Mouse (Mus musculus): ENCODE results near the gene Arid4a.
"Not testable (repeated sequence)": the region's sequence is repeated elsewhere in the genome, so short reads cannot be mapped to it uniquely, and the experiment has no call there.

The Arid4a gene

DNA sequence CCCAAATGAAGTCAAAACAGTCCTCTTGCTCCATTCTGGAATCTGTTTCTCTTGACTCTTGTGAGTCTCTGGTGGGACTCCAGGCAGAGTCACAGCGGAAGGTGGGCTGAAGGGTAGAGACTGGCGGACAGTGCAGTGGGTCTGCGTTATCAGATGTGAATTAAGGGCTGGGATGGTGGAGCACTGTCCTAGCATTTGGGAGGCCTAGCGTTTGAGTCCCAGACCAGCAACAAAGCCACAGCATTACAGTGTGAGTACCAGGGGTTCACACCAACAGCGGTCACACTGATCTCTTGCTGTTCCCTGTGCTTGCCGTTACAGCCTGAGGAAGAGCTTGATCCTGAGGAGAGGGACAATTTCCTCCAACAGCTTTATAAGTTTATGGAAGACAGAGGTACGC, 44.0 kb downstream of the Arid4a start:
- no peak for DNase-seq

DNA sequence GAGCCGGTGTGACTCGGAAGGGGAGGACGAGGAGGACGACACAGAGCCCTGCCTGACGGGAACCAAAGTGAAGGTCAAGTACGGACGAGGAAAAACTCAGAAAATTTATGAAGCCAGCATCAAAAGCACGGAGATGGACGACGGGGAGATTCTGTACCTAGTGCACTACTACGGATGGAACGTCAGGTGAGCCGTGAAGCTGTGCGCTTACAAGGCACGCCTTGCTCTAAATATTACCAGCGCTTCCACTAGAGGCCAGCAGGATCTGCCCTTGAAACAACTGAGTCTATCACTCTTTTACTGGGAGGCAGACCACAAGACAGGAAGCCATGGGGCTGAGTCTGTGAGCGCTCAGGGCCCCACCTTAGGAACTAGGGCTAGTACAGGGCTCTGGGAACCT, 54.1 kb downstream of the Arid4a start:
- DNase-seq, result no peak

DNA sequence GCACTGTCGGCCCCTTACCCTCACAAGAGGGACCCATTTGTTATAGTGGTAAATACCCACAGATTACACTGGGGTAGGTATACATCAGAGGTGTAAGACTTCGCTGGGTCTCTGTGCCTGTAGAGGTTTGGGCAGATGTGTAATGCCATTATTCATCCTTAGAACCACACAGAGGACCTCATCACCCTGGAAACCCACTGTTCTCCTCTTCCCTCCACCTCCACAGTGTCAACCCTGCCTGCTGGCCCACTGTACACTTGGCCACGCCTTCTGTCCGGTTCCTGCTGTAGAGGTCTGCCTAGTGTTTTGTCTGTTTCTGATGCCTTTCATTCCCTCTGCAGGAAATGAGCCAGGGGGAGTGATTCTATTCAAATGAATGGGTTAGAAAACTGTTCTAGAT, 56.3 kb downstream of the Arid4a start:
- DNase-seq, result no peak

DNA sequence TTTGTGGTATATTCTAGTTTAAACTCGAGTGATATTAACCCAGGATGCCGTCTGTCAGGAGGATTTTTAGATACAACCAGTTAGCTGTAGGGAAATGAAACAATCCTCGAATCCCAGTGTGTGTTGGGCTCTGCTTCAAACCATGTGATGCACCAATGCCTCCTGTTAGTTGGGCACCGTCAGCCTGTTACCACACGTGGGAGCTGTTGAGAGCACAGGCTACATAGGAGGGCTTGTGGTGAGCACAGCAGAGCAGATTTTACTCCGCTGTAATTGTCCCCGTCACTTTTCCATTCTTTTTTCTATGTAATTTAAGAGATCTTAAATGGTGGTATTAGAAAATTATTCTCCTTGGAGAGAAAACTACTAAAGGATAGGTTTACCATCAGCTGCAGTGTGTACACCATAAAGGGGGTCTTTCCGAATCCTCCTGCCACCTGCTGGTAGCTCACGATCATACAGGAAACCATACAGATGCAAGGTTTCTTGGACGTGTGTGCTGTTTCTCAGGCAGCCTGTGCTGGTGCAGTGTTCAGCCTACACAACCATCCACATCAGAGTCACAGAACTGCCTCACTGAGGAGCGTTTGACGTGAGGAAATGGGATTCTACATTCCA, 57.4 kb downstream of the Arid4a start:
- DNase-seq, result peak; percentile 18

DNA sequence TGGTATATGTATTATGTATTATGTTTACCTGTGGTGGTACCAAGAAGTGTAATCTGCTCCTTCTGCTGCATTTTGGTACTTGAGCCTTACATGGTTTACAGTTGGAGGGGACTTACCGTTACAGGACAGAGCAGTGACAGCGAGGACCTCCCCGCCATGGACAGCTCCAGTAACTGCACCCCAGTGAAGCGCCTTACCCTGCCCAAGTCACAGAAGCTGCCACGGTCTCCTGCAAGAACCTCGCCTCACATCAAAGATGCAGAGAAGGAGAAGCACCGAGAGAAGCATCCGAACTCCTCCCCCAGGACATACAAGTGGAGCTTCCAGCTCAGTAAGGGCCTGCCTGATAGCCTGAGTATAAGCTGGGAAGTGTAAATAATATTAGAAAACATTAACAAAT, 70.5 kb downstream of the Arid4a start:
- no peak for DNase-seq

DNA sequence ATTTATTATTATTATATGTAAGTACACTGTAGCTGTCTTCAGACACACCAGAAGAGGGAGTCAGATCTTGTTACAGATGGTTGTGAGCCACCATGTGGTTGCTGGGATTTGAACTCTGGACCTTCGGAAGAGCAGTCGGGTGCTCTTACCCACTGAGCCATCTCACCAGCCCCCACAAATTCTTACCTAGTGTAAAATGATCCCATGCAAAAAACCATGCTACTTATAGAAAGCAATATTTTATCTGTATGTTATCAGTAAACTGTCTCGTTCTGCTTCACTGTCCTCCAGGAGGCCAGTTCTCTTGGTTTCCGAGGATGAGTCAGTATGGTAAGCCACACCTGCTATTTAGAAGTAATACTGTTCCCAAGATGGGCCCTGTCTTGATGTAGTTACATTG, 88.5 kb downstream of the Arid4a start:
- DNase-seq, result not testable (repeated sequence)

DNA sequence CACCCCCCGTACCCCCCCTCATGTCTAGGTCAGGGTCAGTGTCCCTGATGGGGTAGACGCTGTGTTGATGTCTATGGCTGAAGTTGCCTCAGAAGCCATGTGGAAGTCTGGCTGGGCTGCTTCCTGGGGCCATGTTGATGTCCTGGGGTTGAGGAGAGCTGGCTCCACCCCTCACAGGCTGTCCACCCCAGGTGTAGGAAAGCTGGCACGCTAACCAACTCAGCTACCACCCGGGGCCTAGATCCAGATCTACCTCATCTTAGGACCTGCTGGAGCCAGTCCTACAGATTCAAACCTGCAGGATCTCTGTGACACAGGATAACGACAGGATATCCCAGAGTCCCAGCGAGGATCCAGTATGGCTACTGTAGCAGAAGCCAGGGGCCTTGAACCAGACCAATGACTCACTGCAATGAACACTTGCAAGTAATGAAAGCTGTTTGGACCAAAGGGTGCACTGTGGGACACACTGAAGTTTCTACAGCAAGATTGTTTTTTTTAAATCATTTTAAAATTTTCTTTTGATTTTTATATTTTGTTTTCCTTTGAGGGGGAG, 91.5 kb downstream of the Arid4a start:
- DNase-seq, result no peak

DNA sequence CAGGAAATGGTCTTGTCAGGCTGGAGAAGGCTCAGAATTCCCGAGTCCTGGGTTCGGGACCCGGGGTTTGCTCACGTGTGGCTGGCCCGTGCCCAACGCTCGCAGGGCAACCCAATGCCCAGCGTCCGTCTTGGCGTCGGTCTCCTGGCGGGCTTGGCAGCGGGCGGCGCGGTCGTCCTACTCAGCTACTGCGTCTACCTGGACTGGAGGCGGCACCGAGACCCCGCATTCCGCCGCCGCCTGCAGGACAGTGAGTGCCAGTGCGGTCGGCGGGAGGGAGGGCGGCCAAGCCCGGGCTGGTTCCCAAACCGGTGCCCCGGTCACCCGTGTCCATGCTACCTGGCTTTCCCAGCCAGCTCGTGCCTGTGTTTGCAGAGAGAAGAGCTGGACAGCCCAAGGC, 95.5 kb downstream of the Arid4a start, which contains the start of gene Tomm20l:
Tomm20l (plus strand) TSS at position 98 of the 400 bp plus-strand sequence.
- no peak for DNase-seq

DNA sequence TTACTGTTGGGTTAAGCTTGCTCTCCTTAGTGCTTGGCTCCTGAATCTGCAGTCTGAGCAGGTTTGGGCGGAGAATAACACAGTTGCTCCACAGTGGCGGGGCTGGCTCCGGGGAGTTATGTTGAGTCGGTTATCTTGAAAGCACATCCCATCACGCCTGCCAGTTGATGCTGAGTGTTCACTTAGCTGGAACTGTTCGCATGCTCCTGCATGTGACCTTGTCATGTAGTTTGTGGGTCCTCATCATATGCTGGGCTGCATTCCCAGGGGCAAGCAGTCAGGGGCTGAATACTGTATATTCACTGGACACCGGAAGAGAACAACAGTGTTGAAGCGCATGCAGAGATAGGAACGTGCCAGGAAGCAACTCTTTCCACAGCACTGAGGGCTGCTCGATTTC, 97.3 kb downstream of the Arid4a start:
- no peak for DNase-seq

DNA sequence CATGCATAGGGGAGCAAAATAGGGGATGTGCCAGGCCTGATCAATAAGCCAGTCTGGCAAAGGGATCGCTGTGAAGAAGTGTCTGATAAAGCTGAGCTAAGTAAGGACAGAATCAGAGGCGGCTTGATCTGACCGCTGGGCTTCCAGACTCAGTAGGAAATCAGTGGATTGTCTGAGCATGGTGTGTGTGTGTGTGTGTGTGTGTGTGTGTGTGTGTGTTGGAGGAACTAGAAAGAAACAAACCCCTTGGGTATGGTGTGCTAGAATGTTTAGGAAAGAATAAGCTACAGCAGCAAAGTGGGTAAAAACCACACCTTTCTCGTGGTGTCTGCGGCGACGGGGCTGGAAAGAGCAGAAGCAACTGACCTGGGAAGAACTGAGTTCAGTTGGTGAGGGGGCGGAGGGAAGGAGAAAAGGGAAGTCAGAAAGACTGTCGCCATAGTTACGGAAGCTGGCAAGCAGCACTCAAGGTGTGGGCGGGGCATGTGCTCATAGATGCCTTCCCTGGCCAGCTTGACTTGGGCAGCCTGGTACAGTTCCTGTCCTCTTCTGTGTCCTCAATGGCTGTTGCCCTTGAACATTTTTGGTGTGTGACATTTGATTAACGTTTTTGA, 98.0 kb downstream of the Arid4a start:
- peak; percentile 61 for DNase-seq

DNA sequence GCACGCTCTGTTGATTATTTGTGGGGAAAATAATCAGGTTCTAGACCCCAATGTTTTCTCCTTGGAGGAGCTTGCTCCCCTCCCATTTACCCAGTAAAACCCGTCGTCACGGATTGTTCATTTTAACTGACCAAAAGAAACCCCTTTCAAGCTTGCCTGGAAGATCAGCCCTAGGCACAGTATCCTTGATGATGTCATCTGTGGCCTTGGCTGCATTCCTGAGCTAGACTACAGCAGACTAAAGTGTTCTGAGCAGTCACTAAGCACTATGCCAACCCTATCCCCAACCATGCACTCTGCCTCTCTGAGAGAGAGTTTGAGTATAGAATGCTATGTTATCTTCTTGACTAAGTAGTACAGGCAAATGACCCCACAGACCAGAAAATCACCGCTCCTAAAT, 100.6 kb downstream of the Arid4a start:
- no peak for DNase-seq

DNA sequence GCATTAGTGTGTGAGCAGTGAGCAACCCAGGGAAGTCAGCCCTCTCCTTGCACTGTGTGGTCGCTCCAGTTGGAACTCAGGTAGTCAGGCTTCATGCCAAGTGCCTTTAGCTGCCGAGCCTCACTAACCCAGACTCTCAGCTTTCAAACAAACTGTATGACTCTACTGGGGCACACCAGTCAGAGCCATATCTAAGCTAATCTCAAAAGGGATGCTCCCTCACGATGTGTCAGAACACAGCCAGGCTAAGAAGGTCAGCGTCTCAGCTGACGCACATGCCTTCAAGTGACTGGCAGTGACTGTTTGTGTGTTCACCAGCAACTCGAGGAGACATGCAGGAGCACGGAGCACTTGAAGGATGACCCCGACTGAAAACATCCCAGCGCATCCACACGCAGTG, 106.9 kb downstream of the Arid4a start:
- no peak for DNase-seq

DNA sequence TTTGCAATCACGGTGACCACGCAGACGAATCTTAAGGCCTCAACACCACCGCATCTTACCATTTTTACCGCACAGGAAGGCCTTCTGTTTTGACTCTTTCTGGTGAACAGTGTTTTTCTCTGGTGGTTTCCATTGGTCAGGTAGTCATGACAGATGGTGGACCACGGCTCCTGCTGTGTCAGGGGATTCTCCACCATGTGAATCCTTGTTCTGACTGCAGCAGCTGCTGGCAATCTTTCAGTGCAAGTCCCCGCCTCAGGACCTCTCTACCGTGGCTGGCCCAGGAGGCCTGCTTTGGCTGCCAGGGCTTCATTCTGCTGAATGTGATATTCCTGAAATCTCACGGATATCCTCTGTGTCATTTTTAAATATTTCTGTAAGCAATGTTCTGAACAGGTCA, 107.5 kb downstream of the Arid4a start:
- DNase-seq, result no peak

DNA sequence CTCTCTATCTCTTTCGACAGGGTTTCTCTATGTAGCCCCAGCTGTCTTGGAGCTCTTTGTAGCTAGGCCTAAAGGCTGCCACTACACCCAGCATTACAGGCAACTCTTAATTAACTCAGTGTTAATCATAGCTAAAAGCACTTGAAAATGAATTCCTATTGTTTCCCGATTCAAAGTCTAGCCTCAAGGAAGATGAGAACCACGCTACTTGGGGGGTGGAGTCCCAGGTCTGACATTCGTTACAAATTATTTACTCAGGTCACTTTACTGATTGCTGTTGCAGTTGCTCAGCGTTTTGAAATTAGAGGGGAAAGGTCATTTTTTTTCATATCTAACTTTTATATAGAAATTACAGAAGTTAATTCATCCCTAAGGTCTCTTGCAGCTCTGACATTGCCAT, 119.8 kb downstream of the Arid4a start:
- no peak for DNase-seq

DNA sequence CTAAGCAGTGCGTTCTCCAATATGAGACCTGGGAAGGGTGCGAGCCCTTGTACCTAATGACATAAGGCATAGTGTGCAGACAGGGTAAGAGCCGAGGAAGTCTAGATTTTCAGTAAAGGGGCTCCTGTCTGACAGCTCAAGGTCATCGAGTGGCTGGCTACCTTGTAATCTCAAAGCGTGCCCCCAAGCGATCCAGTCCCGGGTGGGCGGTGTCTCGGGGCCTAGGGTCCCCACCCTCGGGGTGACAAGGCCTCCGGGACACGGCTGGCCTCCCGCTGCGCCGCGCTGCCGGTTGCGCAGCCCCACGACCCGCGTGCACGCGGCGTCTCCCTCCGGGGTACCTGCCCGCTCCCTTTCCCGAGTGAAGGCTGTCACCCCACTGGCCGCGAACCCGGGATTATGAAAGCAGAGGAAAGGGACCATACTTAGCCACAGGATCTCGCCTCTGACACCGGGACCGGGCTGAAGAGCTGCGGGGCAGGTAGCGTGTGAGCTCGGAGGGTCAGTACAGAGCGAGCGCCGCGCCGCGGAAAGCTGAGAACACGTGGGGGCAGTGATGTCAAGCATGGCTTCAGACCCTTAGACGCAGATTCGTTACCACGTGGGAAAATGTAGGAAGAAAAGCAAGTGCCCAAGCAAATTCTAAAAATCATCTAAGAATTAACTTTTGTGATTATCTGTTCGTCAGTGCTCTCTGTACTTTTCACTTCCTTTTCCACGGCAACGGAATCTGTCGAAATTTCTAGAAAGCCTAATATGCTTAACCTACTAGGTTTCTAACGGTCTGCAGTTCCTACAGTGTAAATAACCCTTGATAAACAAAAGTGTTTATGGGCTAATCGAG, 120.6 kb downstream of the Arid4a start, which contains the start of the genes Timm9 and 2700049A03Rik:
Timm9 (minus strand) TSS at position 555 of the 844 bp plus-strand sequence.
2700049A03Rik (plus strand) TSS at position 719 of the 844 bp plus-strand sequence.
- DNase-seq, result peak; percentile 69

DNA sequence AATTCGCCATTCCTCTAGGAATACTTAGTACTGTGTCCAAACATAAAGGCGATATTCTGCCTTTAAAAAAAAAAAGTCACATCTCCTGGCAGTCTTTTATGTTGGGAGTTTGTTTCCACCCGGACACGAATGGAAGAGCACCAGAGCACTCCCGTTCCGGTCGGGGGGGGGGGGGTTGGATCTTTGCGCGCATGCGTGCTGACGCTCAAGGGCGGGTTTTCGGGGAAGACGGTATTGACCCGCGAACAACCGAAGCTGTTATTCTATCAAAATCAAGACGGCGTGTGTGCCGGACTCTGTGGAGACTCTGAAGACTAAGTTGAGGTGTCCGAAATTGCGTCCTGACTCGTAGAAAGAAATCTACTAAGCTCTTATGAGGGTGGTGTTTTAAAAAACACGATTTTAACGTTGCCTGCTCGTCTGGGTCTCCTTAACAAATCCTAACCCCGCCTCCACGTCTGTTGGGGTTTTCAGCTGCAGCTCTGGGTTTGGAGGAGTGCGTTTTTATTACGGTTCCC, 121.2 kb downstream of the Arid4a start:
- peak; percentile 83 for DNase-seq

DNA sequence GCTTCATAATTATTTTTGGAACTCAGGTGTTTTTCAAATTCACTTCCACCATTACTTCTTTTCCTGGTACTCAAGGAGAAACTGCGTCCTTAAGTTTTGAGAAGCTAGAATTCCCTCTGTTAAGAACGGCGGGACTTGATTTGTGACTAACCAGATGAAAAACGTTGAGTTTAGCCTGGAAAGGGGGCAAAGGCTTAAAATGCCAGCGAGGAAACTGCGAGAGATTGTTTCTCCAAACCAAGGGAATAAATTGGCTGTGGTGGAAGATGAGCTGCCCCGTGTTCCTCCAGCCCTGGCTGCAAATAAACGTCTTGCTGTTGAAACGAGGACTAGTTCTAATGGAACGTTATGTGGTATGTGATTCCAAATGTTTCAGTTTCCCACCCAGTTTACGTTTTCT, 121.9 kb downstream of the Arid4a start:
- DNase-seq, result no peak

DNA sequence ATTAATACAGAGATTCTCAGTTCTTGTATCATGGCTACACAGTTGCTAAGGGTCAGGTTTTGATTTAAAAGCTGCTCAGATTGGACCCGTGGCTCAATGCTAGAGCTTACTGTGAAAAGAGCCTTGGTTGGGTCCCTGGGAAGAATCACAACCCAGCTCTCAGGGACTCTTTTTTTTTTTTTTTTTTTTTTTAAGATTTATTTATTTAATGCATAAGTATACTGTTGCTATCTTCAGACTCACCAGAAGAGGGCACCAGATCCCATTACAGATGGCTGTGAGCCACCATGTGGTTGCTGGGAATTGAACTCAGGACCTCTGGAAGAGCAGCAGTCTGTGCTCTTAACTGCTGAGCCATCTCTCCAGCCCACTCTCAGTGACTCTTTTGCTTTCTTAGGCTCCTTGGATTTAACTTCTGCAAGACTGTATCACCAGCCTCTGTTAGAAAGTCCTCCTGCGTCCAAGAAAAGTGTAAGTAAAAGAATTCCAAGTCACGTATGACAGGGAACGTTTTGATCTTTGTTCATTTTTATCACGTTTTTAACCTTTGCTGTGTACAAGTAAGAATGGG, 123.6 kb downstream of the Arid4a start:
- DNase-seq, result no peak

DNA sequence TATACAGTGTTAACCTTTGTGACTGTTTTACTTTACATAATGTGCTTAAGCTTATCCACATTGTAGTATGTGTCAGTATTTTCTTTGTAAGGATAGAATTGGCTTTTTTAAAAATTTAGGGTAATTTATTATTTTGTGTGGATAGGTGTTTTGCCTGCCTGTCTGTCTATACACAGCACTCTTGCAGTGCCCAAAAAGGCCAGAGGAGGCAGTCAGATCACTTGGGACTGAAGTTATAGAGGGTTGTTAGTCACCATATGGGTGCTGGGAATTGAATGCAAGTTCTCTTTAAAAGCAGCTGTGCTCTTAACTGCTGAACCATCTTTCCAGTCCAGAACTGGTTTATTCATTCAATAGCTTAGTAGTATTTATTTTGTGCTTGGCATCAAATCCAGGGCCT, 125.4 kb downstream of the Arid4a start:
- DNase-seq, result no peak

DNA sequence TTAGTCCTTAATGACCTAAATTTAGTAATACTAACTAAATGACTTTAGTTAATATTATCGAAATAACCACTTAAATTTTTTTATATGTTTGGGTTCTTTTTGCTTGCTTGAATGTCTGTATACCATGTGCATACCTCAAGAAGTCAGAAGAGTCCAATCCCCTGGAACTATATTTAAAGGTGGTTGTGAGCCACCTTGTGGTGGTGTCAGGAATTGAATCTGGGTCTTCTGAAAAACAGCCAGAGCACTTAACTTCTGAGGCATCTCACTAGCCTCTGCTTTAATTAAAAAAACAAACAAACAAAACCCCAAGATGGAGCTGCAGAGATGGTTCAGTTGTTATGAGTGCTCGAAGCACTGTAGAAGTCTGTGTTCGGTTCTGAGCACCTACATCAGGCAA, 131.9 kb downstream of the Arid4a start:
- peak; percentile 46 for DNase-seq

Measured in right cerebral cortex, postnatal 14 days (tissue).